Mouse (Mus musculus) bone marrow, adult 2 months (tissue): ENCODE measurements around the gene Camta1. TPM values are rescaled to one million over a fixed set of nuclear protein-coding genes. Genes with fewer than 3 reads are reported as not detected.

ENCODE experiments used
- H3K27ac ChIP-seq: fragments of 200-500 bp; 2 replicates; pipeline ENCODE4 v1.5.1; 2012; ENCODE audit warnings: low read depth, mild to moderate bottlenecking, control low read depth, inconsistent platforms, low read length; ENCODE audit not compliant: control insufficient read depth, poor library complexity, insufficient read depth
- H3K4me1 ChIP-seq: fragments of 200-500 bp; 2 replicates; pipeline ENCODE4 v1.6.1; 2011; ENCODE audit warnings: low read length; ENCODE audit not compliant: control insufficient read depth, insufficient read depth
- H3K4me3 ChIP-seq: fragments of 200-500 bp; replicated peaks from 2 replicates; pipeline ENCODE3; 2011; ENCODE audit warnings: mild to moderate bottlenecking, low read depth, low read length, control low read depth; ENCODE audit not compliant: control insufficient read depth
- CTCF ChIP-seq: fragments of 200-500 bp; IDR thresholded peaks from 2 replicates; pipeline ENCODE4 v1.5.1; 2011; ENCODE audit warnings: low read length, control low read depth; ENCODE audit not compliant: control insufficient read depth, insufficient read depth
- POLR2A ChIP-seq: fragments of 200-500 bp; IDR thresholded peaks from 2 replicates; pipeline ENCODE4 v1.6.1; 2011; ENCODE audit warnings: low read depth, mild to moderate bottlenecking, control low read depth, low read length, borderline replicate concordance; ENCODE audit not compliant: control insufficient read depth
- WGBS: fragments of 180-500 bp; shearing (Covaris S2); methylation state at CpG from one replicate; pipeline ENCODE4 v1.1.7; 2018; 5-methylcytosine and 5-hydroxymethylcytosine counted together
- polyA plus RNA-seq: library from polyadenylated mRNA; stranded (reverse); fragments of >200 nt; gene quantifications from 2 replicates; pipeline ENCODE4 v1.2.4, GENCODE M21; 2011; ENCODE audit warnings: low replicate concordance; ENCODE audit not compliant: missing spikeins, insufficient read depth, insufficient read length

The Camta1 gene
- polyA plus RNA-seq, 1 experiment: 26.6 TPM

GRCm38 (mm10) chr4:151593042-151593441 lies 268.6 kb downstream of the Camta1 start:
- WGBS: 63% methylated on average over 7 of the region's 7 CpGs
- H3K4me1 ChIP-seq: no peaks in the 10 kb centered on the region; the same call in 1 of the 2 replicates
- no peak overlapping the region for H3K4me3 ChIP-seq
- TF ChIP-seq POLR2A (no peak), CTCF (no peak)
- H3K27ac ChIP-seq: no peak overlapping the region

GRCm38 (mm10) chr4:151586074-151586473 lies 275.6 kb downstream of the Camta1 start:
- 75% methylated on average over 9 of the region's 9 CpGs for WGBS
- Histone ChIP-seq H3K27ac (no peak overlapping the region), H3K4me1 (no peaks in the 10 kb centered on the region; the same call in 1 of the 2 replicates), H3K4me3 (no peak overlapping the region)
- no peak for TF ChIP-seq POLR2A
- no peak for TF ChIP-seq CTCF

- Histone ChIP-seq H3K4me1 (no peaks in the 10 kb centered on the region), H3K4me3 (no peak overlapping the region), H3K27ac (no peak overlapping the region)
- TF ChIP-seq POLR2A: no peak
- 69% methylated on average over 3 of the region's 3 CpGs for WGBS
Measured at GRCm38 (mm10) chr4:151577961-151578360, 283.7 kb downstream of the Camta1 start.

GRCm38 (mm10) chr4:151576291-151577108 lies 285.2 kb downstream of the Camta1 start:
- WGBS: 73% methylated on average over 15 of the region's 15 CpGs
- H3K4me1 ChIP-seq: no peaks in the 10 kb centered on the region
- TF ChIP-seq POLR2A: no peak
- no peak for TF ChIP-seq CTCF

DNA sequence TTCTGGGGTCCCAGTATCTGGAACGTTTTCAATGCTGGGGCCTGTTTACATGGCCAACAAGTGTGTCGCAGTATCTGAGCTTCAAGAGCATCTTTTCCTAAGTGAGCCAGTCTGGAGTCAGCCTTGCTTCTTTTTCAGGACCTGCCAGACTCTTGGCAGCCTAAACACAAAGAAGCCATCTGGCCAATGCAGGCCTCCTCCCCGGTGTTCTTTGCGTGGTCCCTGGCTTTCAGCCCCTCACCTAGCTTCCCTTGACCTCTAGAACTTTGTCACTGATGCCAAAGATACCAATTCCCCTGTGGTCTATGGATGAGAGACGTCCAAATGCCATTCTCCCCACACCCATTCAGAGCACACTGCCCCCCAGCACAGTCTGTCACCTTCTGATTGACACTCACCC lies 289.0 kb downstream of the Camta1 start:
- H3K27ac ChIP-seq: no peak overlapping the region
- H3K4me1 ChIP-seq: no peaks in the 10 kb centered on the region
- 67% methylated on average over 5 of the region's 5 CpGs for WGBS
- no peak for TF ChIP-seq POLR2A
- no peak for TF ChIP-seq CTCF
- no peak overlapping the region for H3K4me3 ChIP-seq

More at GRCm38 (mm10) chr4:151576291-151577108, 285.2 kb downstream of the Camta1 start:
- H3K27ac ChIP-seq: no peak overlapping the region; the same call in 1 of the 2 replicates
- H3K4me3 ChIP-seq: no peak overlapping the region

DNA sequence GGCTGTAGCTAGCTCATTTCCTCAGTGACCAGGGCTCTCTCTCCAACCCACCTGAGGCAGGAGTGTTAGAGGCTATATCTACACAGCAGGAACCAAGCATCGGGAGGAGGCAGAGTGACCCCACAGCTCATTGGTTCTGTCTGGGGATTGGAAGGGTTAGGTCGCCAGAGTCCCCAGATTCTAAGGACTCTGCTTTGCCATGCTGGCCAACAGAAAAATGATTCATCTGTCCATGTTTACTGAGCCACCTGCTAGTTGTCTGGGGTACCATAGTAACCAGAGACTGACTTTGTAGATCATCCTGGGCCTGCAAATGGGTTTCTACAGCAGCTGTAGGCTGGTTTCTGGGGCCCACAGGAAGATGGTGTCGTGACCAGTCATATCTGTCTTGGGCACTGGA lies 292.1 kb downstream of the Camta1 start:
- TF ChIP-seq CTCF (no peak), POLR2A (no peak)
- H3K27ac ChIP-seq: no peak overlapping the region
- 68% methylated on average over 3 of the region's 3 CpGs for WGBS
- H3K4me1 ChIP-seq: no peaks in the 10 kb centered on the region
- no peak overlapping the region for H3K4me3 ChIP-seq

GRCm38 (mm10) chr4:151568887-151569286 lies 292.8 kb downstream of the Camta1 start:
- Histone ChIP-seq H3K4me1 (no peaks in the 10 kb centered on the region), H3K27ac (no peak overlapping the region), H3K4me3 (no peak overlapping the region)
- TF ChIP-seq POLR2A (no peak), CTCF (no peak)
- WGBS: 60% methylated on average over 7 of the region's 7 CpGs

GRCm38 (mm10) chr4:151567105-151567504 lies 294.6 kb downstream of the Camta1 start:
- TF ChIP-seq CTCF (no peak), POLR2A (no peak)
- H3K4me3 ChIP-seq: no peak overlapping the region
- H3K27ac ChIP-seq: no peak overlapping the region
- no peaks in the 10 kb centered on the region for H3K4me1 ChIP-seq
- WGBS: 66% methylated on average over 4 of the region's 4 CpGs

GRCm38 (mm10) chr4:151555505-151555904 lies 306.2 kb downstream of the Camta1 start:
- TF ChIP-seq CTCF (no peak), POLR2A (no peak)
- Histone ChIP-seq H3K27ac (no peak overlapping the region), H3K4me1 (no peaks in the 10 kb centered on the region), H3K4me3 (no peak overlapping the region)
- 75% methylated on average over 9 of the region's 9 CpGs for WGBS
